Mouse (Mus musculus) left cerebral cortex, adult 6 months (tissue): ENCODE measurements around the gene Pm20d1. TPM values are rescaled to one million over a fixed set of nuclear protein-coding genes. Genes with fewer than 3 reads are reported as not detected.

ENCODE experiments used
- long read RNA-seq, 2 experiments: library from polyadenylated mRNA; unstranded; transcript quantifications; one replicate each; pipeline ENCODE4 v2.0.0; 2019 to 2020
- polyA plus RNA-seq: library from polyadenylated mRNA; unstranded; fragments of <200 nt; fragmentation: Nextera tagmentation; gene quantifications from 2 replicates; pipeline ENCODE4 v1.2.3, GENCODE M21; 2021

The Pm20d1 gene
- polyA plus RNA-seq: 1.6 and 3.5 TPM in 2 replicates
- long read RNA-seq, experiment 1, full-length matches to known transcripts: 6 of 7 reads
- long read RNA-seq, experiment 1, partial matches to known transcripts: 0 of 7 reads
- long read RNA-seq, experiment 1, other reads (novel, unspliced or antisense): 1 of 7 reads
- long read RNA-seq, experiment 2, partial matches to known transcripts: 0 of 1 reads
- long read RNA-seq, experiment 2, other reads (novel, unspliced or antisense): 1 of 1 reads

DNA sequence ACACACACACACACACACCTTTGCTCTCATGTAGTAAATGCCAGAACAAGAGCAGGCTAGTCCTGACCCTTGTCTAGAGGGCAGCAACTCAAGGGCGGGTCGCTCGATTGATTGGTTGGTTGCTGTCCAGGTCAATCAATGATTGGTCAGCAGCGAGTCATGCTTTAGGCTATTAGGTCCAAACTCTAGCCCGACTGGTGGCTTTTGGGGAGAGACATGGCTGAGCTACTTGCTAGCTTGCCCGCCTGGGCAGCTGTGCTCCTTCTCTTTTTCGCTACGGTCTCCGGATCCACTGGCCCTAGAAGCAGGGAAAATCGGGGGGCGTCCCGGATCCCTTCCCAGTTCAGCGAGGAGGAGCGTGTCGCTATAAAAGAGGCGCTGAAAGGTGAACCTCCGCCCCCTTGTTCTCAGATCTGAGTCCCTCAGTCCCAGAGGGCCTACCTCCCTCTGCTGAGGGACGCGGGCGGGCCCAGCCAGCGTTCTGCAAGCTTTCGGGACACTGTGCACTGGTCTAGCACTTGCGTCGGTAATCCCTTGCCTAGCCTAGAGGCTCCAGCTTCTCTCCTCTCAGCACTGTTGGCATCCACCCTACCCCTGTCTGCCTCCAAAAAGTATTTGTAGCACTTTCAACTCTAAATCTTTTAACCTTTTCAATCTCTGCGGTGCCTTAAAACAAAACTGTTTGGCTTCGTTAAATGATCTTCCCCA lies at the start of gene Pm20d1:
TSS of gene Pm20d1 (plus strand) at position 180 of the 708 bp plus-strand sequence.

DNA sequence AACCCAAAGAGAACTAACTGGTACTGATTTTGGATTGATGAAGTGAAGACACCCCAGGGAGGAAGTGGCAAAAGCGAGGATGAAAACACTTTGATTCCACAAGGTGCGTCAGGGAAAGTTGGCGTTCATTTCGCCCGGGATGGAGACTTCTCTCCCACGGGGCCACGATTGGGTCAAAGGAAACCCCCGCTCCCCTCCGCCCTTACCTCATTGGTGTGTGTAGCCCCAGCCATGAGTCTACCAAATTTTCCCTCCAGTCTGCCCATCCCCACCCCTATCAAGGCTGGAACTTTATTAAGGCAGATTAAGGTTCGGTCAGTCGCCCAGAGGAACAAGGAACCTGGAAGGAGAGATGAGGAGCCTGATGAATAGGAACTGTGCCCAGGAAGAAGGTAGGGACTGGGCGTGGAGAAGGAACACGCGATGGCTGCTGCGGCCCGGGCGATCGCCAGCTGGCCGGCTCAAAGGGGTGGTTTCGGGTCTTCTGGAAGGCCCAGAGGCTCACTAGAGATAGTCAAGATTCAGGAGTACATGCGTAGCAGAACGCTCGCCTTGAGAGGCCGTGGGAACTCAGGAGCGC lies 30.1 kb downstream of the Pm20d1 start, which contains the start of gene Slc41a1:
TSS of gene Slc41a1 (plus strand) at position 287 of the 580 bp plus-strand sequence.

DNA sequence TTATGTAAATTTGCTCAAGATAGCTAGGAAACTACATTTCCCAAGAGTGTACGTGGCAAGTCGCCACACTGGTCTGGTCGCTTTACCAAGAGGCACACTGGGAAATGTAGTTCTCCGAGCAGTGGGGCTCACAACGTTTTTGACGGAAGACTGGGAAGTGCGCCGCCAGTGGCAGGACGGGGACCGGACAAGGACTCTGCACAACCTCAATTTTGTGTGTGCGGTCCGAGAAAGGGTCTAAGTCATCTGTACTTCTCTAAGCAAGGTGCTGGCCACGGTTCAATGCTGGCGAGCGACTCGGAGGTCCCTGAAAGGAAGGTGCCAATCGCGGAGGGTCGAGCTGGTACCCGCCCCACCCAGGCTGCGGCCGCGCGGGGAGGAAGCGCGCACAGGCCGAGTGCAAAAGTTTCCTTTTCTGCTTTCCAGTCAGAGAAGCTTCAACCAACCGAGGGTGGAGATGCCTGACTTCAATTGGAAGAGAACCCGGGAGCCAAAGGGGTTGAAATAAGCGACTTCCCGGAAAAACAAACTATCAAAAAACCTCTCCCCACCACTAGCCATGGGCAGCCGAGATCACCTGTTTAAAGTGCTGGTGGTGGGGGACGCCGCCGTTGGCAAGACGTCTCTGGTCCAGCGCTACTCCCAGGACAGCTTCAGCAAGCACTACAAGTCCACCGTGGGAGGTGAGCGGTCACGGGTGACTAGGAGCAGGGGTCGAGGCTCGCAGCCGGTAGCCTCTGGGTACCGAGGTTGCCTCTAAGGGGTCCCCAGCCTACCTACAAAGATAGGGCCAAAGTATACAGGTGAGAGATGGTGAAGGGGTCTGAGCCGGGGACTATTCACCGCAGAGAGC lies 70.1 kb downstream of the Pm20d1 start, which contains the start of gene Rab29:
TSS of gene Rab29 (plus strand) at position 132 of the 853 bp plus-strand sequence.

Other genes starting within 250 kb of the Pm20d1 start
- not detected in 2 replicates for gene Avpr1b, start 198.1 kb upstream of the Pm20d1 start, polyA plus RNA-seq
- not detected in 2 replicates for gene Ctse, start 159.1 kb upstream of the Pm20d1 start, polyA plus RNA-seq
- gene Rab7b, start 108.7 kb upstream of the Pm20d1 start, polyA plus RNA-seq: 1.4 and 2.2 TPM in 2 replicates
- not detected in 2 replicates for gene Slc26a9, start 53.4 kb upstream of the Pm20d1 start, polyA plus RNA-seq
- gene Slc41a1, start 30.1 kb downstream of the Pm20d1 start, polyA plus RNA-seq: 21.7 and 23.7 TPM in 2 replicates
- 7.3 and 7.9 TPM in 2 replicates for gene Rab29, start 69.8 kb downstream of the Pm20d1 start, polyA plus RNA-seq
- gene Nucks1, start 113.2 kb downstream of the Pm20d1 start, polyA plus RNA-seq: 18.5 and 36.1 TPM in 2 replicates
- gene Slc45a3, start 165.6 kb downstream of the Pm20d1 start, polyA plus RNA-seq: 0.41 and 0.48 TPM in 2 replicates
- gene Elk4, start 210.2 kb downstream of the Pm20d1 start, polyA plus RNA-seq: 11.0 and 14.9 TPM in 2 replicates